28 mouse cellular contexts compared by ENCODE assay signal in the genomic region with DNA sequence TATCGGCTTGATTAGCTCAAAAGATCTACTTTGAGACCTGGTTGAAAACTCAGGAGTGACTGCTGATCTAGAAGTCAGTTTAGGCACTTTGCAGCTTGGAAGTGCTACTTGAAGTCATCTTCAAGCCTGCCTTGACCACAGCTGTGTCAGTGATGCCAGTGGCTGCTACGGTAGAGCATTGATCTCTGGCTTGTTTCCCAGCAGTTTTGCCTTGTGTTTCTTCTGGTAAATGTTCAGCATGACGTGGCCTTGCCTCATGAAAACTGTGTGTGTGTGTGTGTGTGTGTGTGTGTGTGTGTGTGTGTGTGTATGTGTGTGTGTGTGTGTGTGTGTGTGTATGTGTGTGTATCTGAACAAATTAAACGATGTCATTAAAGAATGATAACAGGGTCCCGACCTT. TPM values are rescaled to one million over a fixed set of nuclear protein-coding genes. Genes with fewer than 3 reads are reported as not detected.
A peak's percentile ranks its signal among the peaks of the same experiment; 100 is the strongest.
DNase-seq lines count a peak whose midpoint lies in the region; ATAC-seq and TF ChIP-seq lines count a peak whose summit lies in the region.
"Had no signal": no experiment of that assay in that cellular context is flagged by ENCODE, and none has a peak within 500 bp of the region (broad histone marks: within the 10 kb centered on the region; RNA-seq: fewer than 3 reads in every experiment).

No protein-coding gene starts in this region.

- WGBS in forebrain, embryonic 14.5 days: 91% methylated on average over 5 of the region's 5 CpGs
- 91% methylated on average over 5 of the region's 5 CpGs for WGBS in forebrain, embryonic 15.5 days
- WGBS in liver, postnatal 0 days (ENCODE audit: insufficient replicate concordance): 76% methylated on average over 5 of the region's 5 CpGs
- 85% methylated on average over 5 of the region's 5 CpGs for WGBS in liver, embryonic 11.5 days
- WGBS in hindbrain, embryonic 12.5 days: 92% methylated on average over 5 of the region's 5 CpGs

- no peak overlapping the region for H3K9ac ChIP-seq in forebrain, embryonic 14.5 days (ENCODE audit: low read length)
- no peak overlapping the region for H3K9ac ChIP-seq in forebrain, embryonic 15.5 days (replicated peaks)
- H3K9ac ChIP-seq in liver, postnatal 0 days (replicated peaks): no peak overlapping the region
- H3K9ac ChIP-seq in liver, embryonic 11.5 days (ENCODE audit: low read depth, low read length): no peak overlapping the region
- H3K9ac ChIP-seq in hindbrain, embryonic 12.5 days: no peak overlapping the region
- H3K9ac ChIP-seq: intestine, embryonic 15.5 days; limb, embryonic 15.5 days; midbrain, embryonic 12.5 days; neural tube, embryonic 12.5 days had no signal

- intact Hi-C loops in left cerebral cortex, adult 2 months (cut with DNase I): loop anchor here (1.0 to 10.0 kb wide), 4 partner anchors 649 to 1538 kb away; no protein-coding TSS in a partner anchor

- no peaks in the 10 kb centered on the region for H3K9me3 ChIP-seq in forebrain, embryonic 14.5 days (replicated peaks; ENCODE audit: control insufficient read depth, low read length)
- H3K9me3 ChIP-seq in forebrain, embryonic 15.5 days: no peaks in the 10 kb centered on the region
- H3K9me3 ChIP-seq in liver, postnatal 0 days (ENCODE audit: low read length): no peaks in the 10 kb centered on the region
- no peaks in the 10 kb centered on the region for H3K9me3 ChIP-seq in liver, embryonic 11.5 days (ENCODE audit: control insufficient read depth, low read length)
- H3K9me3 ChIP-seq in hindbrain, embryonic 12.5 days (replicated peaks): no peaks in the 10 kb centered on the region
- H3K9me3 ChIP-seq: intestine, embryonic 15.5 days; limb, embryonic 10.5 days; limb, embryonic 15.5 days; megakaryocyte, embryonic 14.5 days; midbrain, embryonic 12.5 days; neural tube, embryonic 12.5 days had no signal

- no peaks in the 10 kb centered on the region for H3K36me3 ChIP-seq in forebrain, embryonic 14.5 days (ENCODE audit: control insufficient read depth, insufficient read depth, low read length)
- no peaks in the 10 kb centered on the region for H3K36me3 ChIP-seq in forebrain, embryonic 15.5 days
- no peaks in the 10 kb centered on the region; the same call in 1 of the 2 replicates for H3K36me3 ChIP-seq in liver, postnatal 0 days (replicated peaks; ENCODE audit: insufficient read depth, low read length)
- H3K36me3 ChIP-seq in liver, embryonic 11.5 days (ENCODE audit: control insufficient read depth, insufficient read depth, low read length): no peaks in the 10 kb centered on the region
- H3K36me3 ChIP-seq in hindbrain, embryonic 12.5 days: no peaks in the 10 kb centered on the region
- H3K36me3 ChIP-seq: intestine, embryonic 15.5 days; limb, embryonic 10.5 days; limb, embryonic 15.5 days; neural tube, embryonic 12.5 days had no signal

- H3K27me3 ChIP-seq in forebrain, embryonic 14.5 days (replicated peaks; ENCODE audit: control insufficient read depth, insufficient read depth, low read length): no peaks in the 10 kb centered on the region
- H3K27me3 ChIP-seq in forebrain, embryonic 15.5 days: no peaks in the 10 kb centered on the region
- H3K27me3 ChIP-seq in liver, postnatal 0 days (ENCODE audit: insufficient read depth, low read length): no peaks in the 10 kb centered on the region
- no peaks in the 10 kb centered on the region for H3K27me3 ChIP-seq in liver, embryonic 11.5 days (replicated peaks; ENCODE audit: control insufficient read depth, insufficient read depth, low read length)
- no peaks in the 10 kb centered on the region for H3K27me3 ChIP-seq in hindbrain, embryonic 12.5 days
- H3K27me3 ChIP-seq: intestine, embryonic 15.5 days; limb, embryonic 15.5 days; megakaryocyte, embryonic 14.5 days; midbrain, embryonic 12.5 days; neural tube, embryonic 12.5 days had no signal

- no peak overlapping the region for H3K4me2 ChIP-seq in forebrain, embryonic 14.5 days (ENCODE audit: low read length)
- no peak overlapping the region for H3K4me2 ChIP-seq in forebrain, embryonic 15.5 days (replicated peaks)
- H3K4me2 ChIP-seq in liver, postnatal 0 days (ENCODE audit: low read depth, low read length): no peak overlapping the region
- no peak overlapping the region for H3K4me2 ChIP-seq in liver, embryonic 11.5 days
- no peak overlapping the region for H3K4me2 ChIP-seq in hindbrain, embryonic 12.5 days (replicated peaks)
- H3K4me2 ChIP-seq: intestine, embryonic 15.5 days; limb, embryonic 15.5 days; midbrain, embryonic 12.5 days; neural tube, embryonic 12.5 days had no signal

- no peaks in the 10 kb centered on the region for H3K4me1 ChIP-seq in forebrain, embryonic 14.5 days (ENCODE audit: control insufficient read depth, insufficient read depth, low read length)
- no peaks in the 10 kb centered on the region for H3K4me1 ChIP-seq in forebrain, embryonic 15.5 days
- H3K4me1 ChIP-seq in liver, postnatal 0 days (ENCODE audit: insufficient read depth): no peaks in the 10 kb centered on the region
- no peaks in the 10 kb centered on the region for H3K4me1 ChIP-seq in liver, embryonic 11.5 days (replicated peaks; ENCODE audit: control insufficient read depth, insufficient read depth, low read length)
- H3K4me1 ChIP-seq in hindbrain, embryonic 12.5 days: no peaks in the 10 kb centered on the region
- H3K4me1 ChIP-seq: intestine, embryonic 15.5 days; limb, embryonic 10.5 days; limb, embryonic 15.5 days; midbrain, embryonic 12.5 days; neural tube, embryonic 12.5 days had no signal

- peak; percentile 12; the same call in 1 of the 2 replicates for ATAC-seq in forebrain, embryonic 14.5 days
- ATAC-seq in forebrain, embryonic 15.5 days (replicated peaks): no peak
- peak; percentile 63 for ATAC-seq in liver, postnatal 0 days
- no peak for ATAC-seq in liver, embryonic 11.5 days (replicated peaks; ENCODE audit: low FRiP score)
- no peak for ATAC-seq in hindbrain, embryonic 12.5 days (ENCODE audit: low FRiP score)

- no peak overlapping the region for H3K4me3 ChIP-seq in forebrain, embryonic 14.5 days (ENCODE audit: low read depth, low read length)
- no peak overlapping the region for H3K4me3 ChIP-seq in forebrain, embryonic 15.5 days
- H3K4me3 ChIP-seq in liver, postnatal 0 days (ENCODE audit: low read depth, low read length): no peak overlapping the region
- no peak overlapping the region for H3K4me3 ChIP-seq in liver, embryonic 11.5 days (ENCODE audit: low read depth, low read length)
- H3K4me3 ChIP-seq in left cerebral cortex, adult 2 months: no peak overlapping the region
- H3K4me3 ChIP-seq in hindbrain, embryonic 12.5 days: no peak overlapping the region
- H3K4me3 ChIP-seq: erythroblast, embryonic 14.5 days; gastrocnemius, adult 2 months; intestine, embryonic 15.5 days; limb, embryonic 10.5 days; limb, embryonic 15.5 days; megakaryocyte, embryonic 14.5 days; midbrain, embryonic 12.5 days; myocyte; neural tube, embryonic 12.5 days had no signal

- TF ChIP-seq EP300 in liver, postnatal 0 days (IDR thresholded peaks at IDR 0.05; ENCODE audit: low read depth): no peak

- DNase-seq in adrenal gland, adult 2 months: peak; percentile 8
- no peak for DNase-seq in adrenal gland, postnatal 4 days (ENCODE audit: low spot score in 2 of 2)
- no peak for DNase-seq in forebrain, embryonic 14.5 days (ENCODE audit: low spot score)
- DNase-seq in liver, postnatal 0 days: peak; percentile 22
- DNase-seq in liver, embryonic 11.5 days (ENCODE audit: low spot score): no peak
- DNase-seq in left cerebral cortex, adult 2 months (ENCODE audit: extremely low spot score in 1 of 2, low spot score in 2 of 2): no peak
- DNase-seq: adrenal gland, postnatal 36 days; gastrocnemius, adult 2 months; gastrocnemius, postnatal 36 days; kidney, adult 8-10 months; layer of hippocampus, postnatal 36 days; right cerebral cortex, postnatal 4 days; thymus, postnatal 36 days had no signal

- TF ChIP-seq CTCF in liver, postnatal 0 days (IDR thresholded peaks at IDR 0.05; ENCODE audit: low read depth): no peak
- TF ChIP-seq CTCF in left cerebral cortex, adult 2 months (IDR thresholded peaks at IDR 0.05): no peak

- no peak overlapping the region for H3K27ac ChIP-seq in forebrain, embryonic 14.5 days (ENCODE audit: low read depth, low read length)
- no peak overlapping the region for H3K27ac ChIP-seq in forebrain, embryonic 15.5 days (replicated peaks)
- no peak overlapping the region for H3K27ac ChIP-seq in liver, postnatal 0 days (ENCODE audit: low read depth)
- H3K27ac ChIP-seq in liver, embryonic 11.5 days (ENCODE audit: low read depth, low read length): no peak overlapping the region
- no peak overlapping the region for H3K27ac ChIP-seq in left cerebral cortex, adult 2 months
- H3K27ac ChIP-seq in hindbrain, embryonic 12.5 days: no peak overlapping the region
- H3K27ac ChIP-seq: gastrocnemius, adult 2 months; hindbrain, postnatal 0 days; intestine, embryonic 15.5 days; limb, embryonic 10.5 days; limb, embryonic 15.5 days; midbrain, embryonic 12.5 days; neural tube, embryonic 12.5 days had no signal

RNA-seq across cellular contexts. Expression of gene Ifi206, which starts 34.1 kb away (rescaled TPM):
- total RNA-seq in adrenal gland, adult 2 months (2021): under 1 TPM; 0.45 to 0.84 TPM
- 0.68 and 0.82 TPM in 2 replicates for polyA plus RNA-seq in adrenal gland, adult 2 months (2012; rRNA removed)
- total RNA-seq in adrenal gland, postnatal 4 days (2021): under 1 TPM; 0.17 to 0.34 TPM
- polyA plus RNA-seq in forebrain, embryonic 14.5 days (2014; fragmentation: Nextera tagmentation; extraction: Ambion mirVana): 0.08 TPM in 1 of 2 replicates, not detected in the other
- 0.34 TPM in 1 of 2 replicates, not detected in the other for polyA plus RNA-seq in forebrain, embryonic 15.5 days (2015; fragmentation: Nextera tagmentation; extraction: Ambion mirVana)
- 0.33 and 0.65 TPM in 2 replicates for polyA plus RNA-seq in liver, postnatal 0 days (2015; fragmentation: Nextera tagmentation; extraction: Ambion mirVana)
- polyA plus RNA-seq in liver, embryonic 11.5 days (2014; fragmentation: Nextera tagmentation; extraction: Ambion mirVana): 0.18 TPM in 1 of 2 replicates, not detected in the other
- not detected for total RNA-seq in left cerebral cortex, adult 2 months (2021)
- polyA plus RNA-seq in hindbrain, embryonic 12.5 days (2016; fragmentation: Nextera tagmentation; extraction: Ambion mirVana): not detected in 2 replicates
- total RNA-seq: gastrocnemius, adult 2 months; gastrocnemius, postnatal 36 days; layer of hippocampus, postnatal 36 days; left cerebral cortex, postnatal 10 days had no signal
- polyA plus RNA-seq: erythroblast, embryonic 14.5 days; forebrain, embryonic 11.5 days; hindbrain, embryonic 11.5 days; hindbrain, postnatal 0 days; limb, embryonic 10.5 days; midbrain, embryonic 12.5 days; midbrain, postnatal 0 days; neural tube, embryonic 12.5 days had no signal

Comparison
In these comparisons a context has a peak if more than half of its experiments do, and no peak if none do; other contexts are left out.
1. DNase-seq: peak in adrenal gland, adult 2 months (single experiment) and liver, postnatal 0 days (single experiment); none in adrenal gland, postnatal 4 days (0 of 2), forebrain, embryonic 14.5 days (single experiment), liver, embryonic 11.5 days (single experiment) and left cerebral cortex, adult 2 months (0 of 2).
2. ATAC-seq: peak in forebrain, embryonic 14.5 days (single experiment) and liver, postnatal 0 days (single experiment); none in forebrain, embryonic 15.5 days (single experiment), liver, embryonic 11.5 days (single experiment) and hindbrain, embryonic 12.5 days (single experiment).